Mouse (Mus musculus): ENCODE data around the gene Pbsn.

DNA sequence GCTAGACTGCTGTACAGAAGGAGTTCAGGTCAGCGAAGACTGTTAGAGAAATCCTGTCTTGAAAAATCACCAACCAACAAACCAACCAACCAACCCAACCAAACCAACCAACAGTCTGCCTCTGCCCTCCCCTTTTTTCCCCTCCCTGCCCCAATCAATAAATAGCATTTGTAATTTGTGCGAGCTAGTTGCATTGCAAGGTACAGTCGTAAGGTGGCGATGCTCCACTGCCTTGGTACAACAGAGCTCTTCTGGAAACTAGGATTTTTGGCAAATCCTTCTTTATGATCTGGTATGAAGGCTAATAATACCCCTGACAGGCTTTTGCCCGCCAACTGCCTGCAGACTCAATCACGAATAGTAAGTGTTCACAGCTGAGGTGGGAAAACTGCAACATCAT, 41.4 kb downstream of the Pbsn start:
- TF ChIP-seq CTCF (IDR thresholded peaks at IDR 0.05; ENCODE audit: low read depth): peak; percentile 29; the same call in 1 of the 2 replicates
- no peak for TF ChIP-seq EP300 (IDR thresholded peaks at IDR 0.05; ENCODE audit: low read depth)
